Mouse (Mus musculus) adrenal gland, adult (tissue): Measurements from ENCODE around the gene Alk.

ENCODE experiments used
- DNase-seq, 2 experiments: peaks; one replicate each; pipeline ENCODE4 v3.0.0; 2022 to 2023; ENCODE audit warnings: low spot score in 1 of 2; ENCODE audit not compliant: inconsistent age in 2 of 2

Alk gene

GRCm38 (mm10) chr17:71988736-71989569, 615.5 kb downstream of the Alk start:
- DNase-seq = no peak

DNA sequence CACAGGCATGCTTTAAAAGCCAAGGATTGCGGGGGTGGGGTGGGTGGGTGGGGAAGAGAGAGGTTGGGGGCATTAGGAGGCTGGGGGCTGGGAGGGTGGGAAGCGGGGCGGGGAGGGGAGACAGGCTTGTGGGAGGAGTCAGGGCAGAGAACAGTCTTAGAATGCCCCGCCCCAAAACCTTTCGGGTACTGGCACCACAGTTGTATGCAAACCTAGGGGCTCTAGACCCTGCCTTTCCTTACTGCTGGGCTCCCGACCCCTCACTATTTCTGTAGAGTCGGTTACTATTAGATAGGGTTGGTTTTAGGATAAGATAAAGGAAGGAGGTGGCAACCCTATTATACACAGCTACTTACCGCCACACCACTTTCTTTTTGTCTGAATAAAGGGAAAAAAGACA, 617.4 kb downstream of the Alk start:
- DNase-seq = no peak

- peak; percentile 16 to 48 for DNase-seq
Observed at GRCm38 (mm10) chr17:71986456-71986855, 618.0 kb downstream of the Alk start.

DNA sequence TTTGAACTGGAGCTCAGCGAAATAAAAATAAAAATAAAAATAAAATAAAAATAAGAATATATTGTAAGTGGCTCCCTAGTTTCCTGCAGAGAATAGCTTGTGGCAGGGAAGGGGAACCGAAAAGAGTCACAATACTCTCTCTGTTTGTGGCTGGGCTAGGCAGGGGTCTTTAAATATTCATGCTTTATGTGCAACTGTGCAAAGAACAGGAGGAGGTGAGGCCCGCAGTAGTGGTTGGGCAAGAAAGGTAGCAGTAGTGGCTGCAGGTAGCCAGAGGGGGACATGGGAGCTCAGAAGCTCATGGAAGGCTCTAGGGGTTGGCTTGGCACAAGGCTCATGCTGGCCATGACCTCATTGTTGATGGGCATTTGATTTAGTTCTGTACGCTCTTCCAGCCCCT, 623.2 kb downstream of the Alk start:
- DNase-seq = no peak

- DNase-seq = no peak
Observed at GRCm38 (mm10) chr17:71980518-71981145, 623.8 kb downstream of the Alk start.

GRCm38 (mm10) chr17:71979137-71979536, 625.3 kb downstream of the Alk start:
- DNase-seq = no peak

DNA sequence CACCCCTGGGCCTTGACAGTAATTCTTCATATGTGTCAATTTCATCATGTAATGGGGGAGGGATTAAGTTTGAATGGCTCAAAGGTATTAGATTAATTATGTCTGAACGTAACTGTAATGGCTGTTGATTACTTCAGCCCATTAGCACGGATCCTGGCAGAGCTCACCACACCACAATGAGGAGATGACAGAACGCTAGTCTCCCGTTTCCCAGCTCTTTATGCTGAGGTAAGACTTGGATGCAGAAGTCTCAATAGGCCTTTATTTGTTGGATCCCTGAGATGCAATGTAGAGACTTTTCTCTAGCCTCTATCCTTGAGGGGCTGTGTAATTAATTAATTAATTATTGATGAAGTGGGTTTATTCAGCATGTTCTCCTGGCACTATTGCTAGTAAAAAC, 627.8 kb downstream of the Alk start:
- no peak for DNase-seq

GRCm38 (mm10) chr17:71973704-71974103, 630.7 kb downstream of the Alk start:
- no peak for DNase-seq

- no peak for DNase-seq
Observed at GRCm38 (mm10) chr17:71967356-71967755, 637.1 kb downstream of the Alk start.

- DNase-seq = peak; percentile 35 to 59
Observed at GRCm38 (mm10) chr17:71965733-71966606, 638.5 kb downstream of the Alk start.

- DNase-seq = no peak
Observed at GRCm38 (mm10) chr17:71964610-71965009, 639.8 kb downstream of the Alk start.

- no peak for DNase-seq
Observed at GRCm38 (mm10) chr17:71962746-71963145, 641.7 kb downstream of the Alk start.

GRCm38 (mm10) chr17:71955011-71955410, 649.4 kb downstream of the Alk start:
- no peak for DNase-seq

DNA sequence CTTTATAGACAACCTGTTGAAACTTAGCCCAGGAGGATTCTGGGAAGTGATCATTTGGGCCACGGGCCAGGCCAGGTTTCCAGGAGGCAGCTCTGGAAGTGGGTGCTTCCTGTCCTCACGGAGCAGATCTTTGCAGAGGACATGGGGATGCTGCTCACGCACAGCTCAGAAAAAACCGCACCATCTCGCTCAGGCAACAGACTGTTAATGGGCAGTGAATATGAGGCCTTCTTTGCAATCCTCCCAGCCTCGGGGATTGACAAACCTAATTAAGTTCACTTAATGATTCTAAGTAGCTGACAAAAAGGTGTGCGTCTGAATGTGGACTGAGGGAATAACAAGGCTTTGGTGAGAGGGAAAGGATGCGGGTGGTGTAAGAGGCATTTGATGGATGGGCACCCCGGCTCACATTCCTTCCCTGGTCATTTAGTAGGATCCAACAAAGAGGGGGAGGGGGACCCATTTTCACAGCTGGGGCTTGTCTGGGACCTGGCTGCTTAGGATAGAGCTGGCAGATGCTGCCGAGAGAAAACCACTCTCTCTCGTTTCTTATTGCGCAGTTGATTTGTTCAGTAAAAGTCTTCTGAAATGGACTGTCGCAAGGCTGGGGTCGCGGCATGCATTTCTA, 650.1 kb downstream of the Alk start:
- DNase-seq = no peak

GRCm38 (mm10) chr17:71950968-71951367, 653.5 kb downstream of the Alk start:
- DNase-seq = no peak

DNA sequence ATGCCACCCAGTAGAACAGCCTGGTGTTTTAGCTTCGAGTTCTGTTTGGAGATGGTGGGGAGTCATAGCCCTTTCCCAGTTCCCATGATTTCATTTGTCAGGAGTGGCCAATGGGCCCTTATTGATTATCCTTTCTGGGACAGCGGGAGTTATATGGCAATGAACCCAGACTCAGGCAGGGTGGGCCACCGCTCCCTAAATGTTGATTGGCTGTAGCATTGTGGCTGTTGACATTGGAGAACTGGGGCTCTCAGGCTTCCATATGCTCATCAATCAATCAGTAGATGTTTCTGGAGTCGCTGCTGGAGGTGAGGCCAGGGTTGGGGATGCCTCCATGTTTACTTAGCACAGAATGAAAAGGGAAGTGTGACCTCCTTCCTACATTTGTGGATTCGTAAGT, 655.7 kb downstream of the Alk start:
- no peak for DNase-seq

- DNase-seq = peak; percentile 41 to 44
Observed at GRCm38 (mm10) chr17:71947452-71947851, 657.0 kb downstream of the Alk start.

GRCm38 (mm10) chr17:71944020-71944419, 660.4 kb downstream of the Alk start:
- DNase-seq = no peak

DNA sequence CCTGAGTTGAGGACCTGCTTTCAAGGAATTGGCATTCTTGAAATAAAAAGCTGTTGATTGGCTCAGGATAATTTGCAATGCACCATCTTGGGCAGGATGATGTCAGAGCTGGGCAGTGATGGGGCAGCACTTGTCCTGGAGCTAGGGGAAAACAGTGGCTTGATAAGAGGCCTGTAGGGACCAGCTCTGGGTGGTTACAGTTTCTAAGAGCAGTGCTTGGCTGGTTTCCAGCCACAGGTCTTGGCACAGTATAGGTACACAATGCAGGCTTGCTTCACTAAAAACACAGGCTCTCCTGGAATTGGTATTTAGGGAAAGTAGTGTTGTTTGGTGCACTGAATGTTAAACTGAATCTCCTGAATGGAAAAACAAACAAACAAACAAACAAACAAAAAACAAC, 662.4 kb downstream of the Alk start:
- no peak for DNase-seq

GRCm38 (mm10) chr17:71941436-71941835, 663.0 kb downstream of the Alk start:
- peak; percentile 14 to 28 for DNase-seq

DNA sequence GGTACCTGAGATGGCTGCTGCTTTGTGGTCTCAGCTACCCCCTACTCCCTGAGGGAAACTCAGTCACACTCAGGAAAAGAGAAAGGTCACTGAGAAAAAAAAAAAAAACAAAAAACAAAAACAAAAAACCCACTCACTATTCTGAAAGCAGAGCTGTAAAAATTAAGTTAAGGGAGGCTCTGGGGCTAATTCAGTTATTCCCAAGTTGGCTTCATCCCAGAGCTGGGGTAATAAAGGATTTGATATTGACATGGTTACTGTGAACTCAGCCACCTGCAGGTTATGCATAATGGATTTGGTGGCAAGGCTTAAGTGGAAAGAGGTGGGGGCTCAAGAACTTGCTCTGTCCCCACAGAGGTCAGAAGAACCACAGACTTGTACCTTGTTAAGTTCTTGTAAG, 667.7 kb downstream of the Alk start:
- peak in 1 of 2 experiments; percentile 26 for DNase-seq
